Mouse (Mus musculus) E14TG2a.4 (cell line): ENCODE measurements around the gene Tbc1d30.

Source experiments
- H3K27me3 ChIP-seq: 2 replicates; pipeline ENCODE4 v1.6.1; 2014; ENCODE audit warnings: low read length, control low read depth; ENCODE audit not compliant: insufficient read depth
- H3K36me3 ChIP-seq: 2 replicates; pipeline ENCODE4 v1.6.1; 2014; ENCODE audit warnings: low read length, control low read depth; ENCODE audit not compliant: insufficient read depth
- H3K4me1 ChIP-seq: replicated peaks from 2 replicates; pipeline ENCODE4 v1.6.1; 2014; ENCODE audit warnings: low read depth, low read length, control low read depth
- H3K4me3 ChIP-seq: replicated peaks from 2 replicates; pipeline ENCODE4 v1.5.1; 2014; ENCODE audit warnings: mild to moderate bottlenecking, low read length
- H3K9me3 ChIP-seq: 2 replicates; pipeline ENCODE4 v1.6.1; 2014; ENCODE audit warnings: low read length, control low read depth
- CTCF ChIP-seq: conservative IDR thresholded peaks from 2 replicates; pipeline ENCODE4 v1.5.1; 2014; ENCODE audit warnings: low read length
- NANOG ChIP-seq: IDR thresholded peaks from 2 replicates; pipeline ENCODE4 v1.6.1; 2014; ENCODE audit warnings: borderline replicate concordance, low read length, mixed read lengths
- POU5F1 ChIP-seq: IDR thresholded peaks from 2 replicates; pipeline ENCODE4 v1.6.1; 2014; ENCODE audit warnings: low read length, borderline replicate concordance

The Tbc1d30 gene

DNA sequence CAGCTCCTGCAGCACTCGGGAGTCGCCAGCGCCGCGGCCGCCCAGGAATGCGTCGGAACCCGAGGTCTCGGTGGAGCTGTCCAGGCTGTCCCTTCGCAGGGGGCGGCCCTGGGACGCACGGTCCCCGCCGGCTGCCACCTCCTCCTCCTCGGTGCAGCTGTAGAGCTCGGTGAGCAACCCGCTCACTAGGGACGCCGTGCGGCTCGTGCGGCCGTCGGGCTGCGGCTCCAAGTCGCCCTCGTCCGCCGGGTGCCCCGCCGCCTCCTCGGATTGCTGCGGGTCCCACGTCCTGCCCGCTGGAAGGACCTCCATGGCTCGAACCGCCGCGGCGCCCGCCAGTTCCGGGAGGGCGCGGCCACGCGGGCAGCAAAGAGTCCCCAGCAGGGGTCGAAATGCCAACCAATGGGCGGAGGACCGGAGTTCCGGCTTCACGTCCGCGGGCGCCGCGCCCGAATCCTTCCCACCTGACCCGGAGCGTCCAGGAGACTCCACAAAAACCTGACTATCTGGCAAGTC is at the start of gene Tbc1d30:
Tbc1d30 (minus strand) TSS at position 213 of the 516 bp plus-strand sequence.
- TF ChIP-seq POU5F1 (no peak), NANOG (no peak), CTCF (no peak)
- H3K4me1 ChIP-seq: peaks cover 15% of the 10 kb centered on the region
- H3K9me3 ChIP-seq: peaks cover 32% of the 10 kb centered on the region
- H3K36me3 ChIP-seq: no peaks in the 10 kb centered on the region
- peaks cover 58% of the 10 kb centered on the region for H3K27me3 ChIP-seq
- H3K4me3 ChIP-seq: peak within 1 kb of the TSS; percentile 85

DNA sequence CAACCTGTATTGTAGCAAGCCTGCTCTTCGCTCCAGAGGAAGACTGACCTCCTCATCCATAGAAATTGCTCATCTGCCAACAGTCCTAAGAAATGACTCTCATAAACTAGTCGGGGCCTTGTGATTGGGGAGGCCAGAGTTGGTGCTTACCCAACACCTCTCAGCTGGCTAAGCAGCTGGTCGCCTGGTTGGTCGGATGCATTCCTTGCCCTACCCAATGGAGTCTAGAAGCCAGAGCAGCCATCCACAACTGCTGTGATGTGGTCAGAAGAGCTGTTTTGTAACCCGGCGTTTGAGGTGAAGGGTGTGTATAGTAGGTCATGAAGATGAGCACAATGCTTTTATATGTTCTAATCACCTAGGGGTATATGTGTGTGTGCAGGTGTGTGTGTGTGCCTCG is 47.5 kb upstream of the Tbc1d30 start:
- peaks cover 48% of the 10 kb centered on the region for H3K4me1 ChIP-seq
- no peak overlapping the region for H3K4me3 ChIP-seq
- peaks cover 36% of the 10 kb centered on the region for H3K36me3 ChIP-seq
- TF ChIP-seq NANOG: no peak
- TF ChIP-seq CTCF: no peak
- TF ChIP-seq POU5F1: no peak
- no peaks in the 10 kb centered on the region for H3K9me3 ChIP-seq
- H3K27me3 ChIP-seq: peaks cover 20% of the 10 kb centered on the region

- no peak overlapping the region for H3K4me3 ChIP-seq
- H3K4me1 ChIP-seq: peaks cover 29% of the 10 kb centered on the region
- no peak for TF ChIP-seq CTCF
- no peak for TF ChIP-seq POU5F1
- no peak for TF ChIP-seq NANOG
Observed at GRCm38 (mm10) chr10:121395542-121396176, 44.6 kb upstream of the Tbc1d30 start.

DNA sequence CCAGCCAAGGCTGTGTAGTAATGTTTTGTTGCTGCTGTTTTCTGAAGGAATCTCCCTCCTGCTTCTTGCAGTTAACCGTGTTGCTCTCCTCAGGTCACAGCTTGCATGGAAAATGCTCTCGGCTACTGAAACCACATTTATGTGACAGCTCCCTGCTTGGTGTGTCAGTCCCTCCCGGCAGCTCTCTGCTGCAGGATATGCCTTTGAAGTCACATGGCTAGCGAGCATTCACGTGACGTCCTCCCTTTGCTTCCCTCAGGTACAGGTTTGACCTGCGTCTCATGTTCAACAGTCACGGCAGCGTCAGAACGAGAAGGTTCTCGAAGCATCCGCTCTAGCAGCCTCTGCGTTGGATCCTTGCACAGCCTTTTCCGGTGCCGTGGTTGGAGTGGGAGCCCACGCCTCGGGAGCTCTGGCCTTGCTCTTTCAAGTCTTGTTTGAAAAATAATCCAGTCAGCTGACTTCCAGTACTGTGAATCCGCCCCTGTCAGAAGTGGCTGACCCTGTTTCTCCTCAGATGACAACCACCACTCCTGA is 43.8 kb upstream of the Tbc1d30 start:
- Histone ChIP-seq H3K36me3 (peaks cover 71% of the 10 kb centered on the region), H3K9me3 (no peaks in the 10 kb centered on the region), H3K4me3 (no peak overlapping the region), H3K4me1 (peaks cover 36% of the 10 kb centered on the region), H3K27me3 (0 out of 2 replicates have a peak, but pooled peaks cover 4% of the 10 kb centered on the region)
- no peak for TF ChIP-seq CTCF

More at GRCm38 (mm10) chr10:121395542-121396176, 44.6 kb upstream of the Tbc1d30 start:
- Histone ChIP-seq H3K27me3 (0 out of 2 replicates have a peak, but pooled peaks cover 4% of the 10 kb centered on the region), H3K9me3 (no peaks in the 10 kb centered on the region), H3K36me3 (peaks cover 63% of the 10 kb centered on the region)

GRCm38 (mm10) chr10:121394270-121394669 is 43.2 kb upstream of the Tbc1d30 start:
- no peaks in the 10 kb centered on the region for H3K27me3 ChIP-seq
- TF ChIP-seq POU5F1 (no peak), NANOG (no peak), CTCF (no peak)
- peaks cover 42% of the 10 kb centered on the region for H3K4me1 ChIP-seq
- H3K9me3 ChIP-seq: no peaks in the 10 kb centered on the region
- H3K4me3 ChIP-seq: no peak overlapping the region
- peaks cover 77% of the 10 kb centered on the region for H3K36me3 ChIP-seq

DNA sequence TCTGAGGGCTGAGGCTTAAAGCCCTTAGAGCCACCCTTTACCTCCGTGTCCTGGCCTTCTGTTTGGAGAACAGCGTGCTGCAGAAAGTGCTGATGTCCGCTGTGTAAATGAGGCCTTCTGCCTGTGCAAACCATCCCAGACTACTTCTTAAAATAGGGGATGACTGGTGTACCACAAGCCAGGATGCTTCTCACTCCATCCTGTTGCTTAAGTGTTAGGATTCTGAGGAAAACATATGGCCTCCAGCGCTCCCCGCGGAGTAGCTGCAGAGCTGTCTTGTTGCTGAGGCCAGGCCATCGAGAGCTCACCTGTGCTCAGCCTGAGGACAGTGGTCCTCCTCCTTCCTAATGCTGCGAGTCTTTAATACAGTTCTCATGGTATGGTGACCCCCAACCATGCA is 40.8 kb upstream of the Tbc1d30 start:
- Histone ChIP-seq H3K9me3 (no peaks in the 10 kb centered on the region), H3K36me3 (peaks cover 97% of the 10 kb centered on the region), H3K4me1 (peaks cover 47% of the 10 kb centered on the region), H3K4me3 (no peak overlapping the region), H3K27me3 (no peaks in the 10 kb centered on the region)
- TF ChIP-seq POU5F1: no peak
- TF ChIP-seq NANOG: no peak
- no peak for TF ChIP-seq CTCF

GRCm38 (mm10) chr10:121390602-121391001 is 39.5 kb upstream of the Tbc1d30 start:
- H3K4me1 ChIP-seq: peaks cover 49% of the 10 kb centered on the region
- H3K9me3 ChIP-seq: no peaks in the 10 kb centered on the region
- H3K27me3 ChIP-seq: no peaks in the 10 kb centered on the region
- H3K4me3 ChIP-seq: no peak overlapping the region
- H3K36me3 ChIP-seq: peaks cover 97% of the 10 kb centered on the region
- TF ChIP-seq POU5F1: no peak
- TF ChIP-seq CTCF: no peak
- TF ChIP-seq NANOG: no peak

DNA sequence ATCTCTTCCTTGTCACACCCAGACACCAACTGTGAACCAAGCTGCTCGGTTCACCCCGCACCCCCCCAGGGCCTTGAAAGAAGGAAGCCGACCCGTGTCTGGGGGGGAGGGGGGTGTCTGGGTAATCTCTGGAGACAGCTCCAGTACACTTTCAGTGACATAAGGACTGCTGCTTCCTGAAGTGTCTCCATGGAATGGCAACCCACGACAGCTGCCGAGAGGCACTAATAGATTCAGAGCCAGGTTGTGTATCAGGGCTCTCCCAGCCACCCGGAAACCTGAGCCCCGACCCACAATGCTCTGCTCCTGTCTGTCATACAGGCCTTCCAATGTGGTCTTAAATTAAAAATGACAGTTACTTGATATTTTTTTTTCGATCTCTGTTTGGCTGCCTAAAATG is 35.3 kb upstream of the Tbc1d30 start:
- TF ChIP-seq NANOG: no peak
- no peak for TF ChIP-seq CTCF
- no peak for TF ChIP-seq POU5F1
- H3K9me3 ChIP-seq: no peaks in the 10 kb centered on the region
- H3K4me3 ChIP-seq: 0 out of 2 replicates have a peak overlapping the region, but pooled peaks have one; percentile 1
- H3K4me1 ChIP-seq: peaks cover 40% of the 10 kb centered on the region
- H3K27me3 ChIP-seq: no peaks in the 10 kb centered on the region
- H3K36me3 ChIP-seq: peaks cover 97% of the 10 kb centered on the region

DNA sequence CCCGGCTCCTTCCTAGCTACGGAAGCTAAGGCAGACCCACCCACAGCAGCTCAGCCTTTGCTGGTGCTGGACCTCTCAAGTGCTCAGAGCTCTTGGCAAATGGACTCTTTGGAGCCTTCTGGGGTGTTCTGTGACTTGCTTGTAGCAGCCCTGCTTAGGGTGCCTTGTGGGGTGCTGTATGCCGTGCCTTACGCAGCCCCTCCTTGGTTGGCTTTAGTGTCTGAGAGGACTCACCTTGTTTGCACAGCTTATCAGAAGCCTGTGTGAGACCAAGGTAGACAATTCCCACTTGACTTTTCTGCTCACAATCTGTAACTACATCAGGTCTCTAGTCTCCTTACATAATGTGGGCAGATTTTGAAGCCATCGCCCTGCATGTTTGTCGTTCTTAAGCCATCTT is 34.6 kb upstream of the Tbc1d30 start:
- peaks cover 45% of the 10 kb centered on the region for H3K4me1 ChIP-seq
- peaks cover 97% of the 10 kb centered on the region for H3K36me3 ChIP-seq
- no peak overlapping the region for H3K4me3 ChIP-seq
- no peaks in the 10 kb centered on the region for H3K27me3 ChIP-seq
- TF ChIP-seq POU5F1: no peak
- TF ChIP-seq NANOG: no peak
- no peak for TF ChIP-seq CTCF
- no peaks in the 10 kb centered on the region for H3K9me3 ChIP-seq
